Mouse (Mus musculus): Measurements from ENCODE around the gene Nisch. TPM values are rescaled to one million over a fixed set of nuclear protein-coding genes. Genes with fewer than 3 reads are reported as not detected.

Nisch gene
- polyA plus RNA-seq, 1 experiment from 2014 or later: 389 TPM

DNA sequence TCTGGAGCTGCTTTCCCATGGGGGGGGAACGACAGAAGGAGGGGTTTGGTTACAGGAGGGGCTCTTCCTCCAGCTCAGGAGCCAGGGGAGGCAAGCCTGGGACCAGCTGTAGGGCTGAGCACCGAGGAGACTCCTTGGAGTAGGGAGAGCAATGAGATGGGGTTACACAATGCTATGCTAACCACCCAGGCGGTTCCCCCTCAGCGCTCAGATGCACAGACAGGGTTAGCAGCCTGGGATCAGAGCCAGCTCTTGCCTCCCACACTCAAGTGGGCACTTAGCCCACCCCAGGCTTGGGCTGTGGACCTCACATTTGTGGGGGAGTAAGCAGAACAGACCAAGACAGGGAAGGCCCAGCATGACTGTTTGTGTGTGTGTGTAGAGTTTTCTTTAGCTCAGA lies 10.2 kb upstream of the Nisch start:
- no peaks in the 10 kb centered on the region for H3K9me3 ChIP-seq (ENCODE audit: control insufficient read depth, low read length)
- H3K9ac ChIP-seq (replicated peaks; ENCODE audit: low read depth, low read length): no peak overlapping the region
- peak; percentile 75 for ATAC-seq
- H3K4me1 ChIP-seq (replicated peaks; ENCODE audit: control insufficient read depth, insufficient read depth, low read length): peaks cover 2% of the 10 kb centered on the region; the same call in 1 of the 2 replicates
- H3K4me3 ChIP-seq (replicated peaks; ENCODE audit: low read length): no peak overlapping the region
- H3K27me3 ChIP-seq (replicated peaks; ENCODE audit: control insufficient read depth, insufficient read depth, low read length): no peaks in the 10 kb centered on the region
- WGBS: 38% methylated on average over 4 of the region's 4 CpGs
- H3K4me2 ChIP-seq (ENCODE audit: low read length): no peak overlapping the region
- no peaks in the 10 kb centered on the region for H3K36me3 ChIP-seq (ENCODE audit: control insufficient read depth, insufficient read depth)
- H3K27ac ChIP-seq (ENCODE audit: low read length): no peak overlapping the region

DNA sequence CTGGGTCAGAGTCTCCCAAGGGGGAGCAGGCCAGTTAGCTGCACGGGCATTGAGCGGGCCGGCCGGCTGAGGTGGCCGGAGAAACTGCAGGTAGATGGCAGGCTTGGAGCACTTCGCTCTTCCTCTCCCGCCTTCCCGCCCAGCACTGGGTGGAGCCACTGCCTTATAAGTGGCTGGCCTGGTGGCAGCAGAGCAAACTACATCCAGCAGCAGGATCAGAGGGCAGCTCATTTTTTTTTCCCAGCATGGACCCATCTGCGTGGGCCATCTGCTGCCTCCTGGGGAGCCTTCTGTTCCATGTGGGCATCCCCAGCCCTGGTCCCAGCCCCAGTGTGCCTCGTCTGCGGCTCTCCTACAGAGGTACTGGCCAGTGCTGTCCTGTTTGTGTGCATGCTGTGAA lies 920 bp upstream of the Nisch start, which contains the start of gene Sema3g:
Gene Sema3g, plus strand, starts transcription at position 195 of the 400 bp plus-strand sequence.
- Histone ChIP-seq H3K4me2 (ENCODE audit: low read length) (no peak within 1 kb of the TSS), H3K9me3 (ENCODE audit: control insufficient read depth, low read length) (no peaks in the 10 kb centered on the region), H3K36me3 (ENCODE audit: control insufficient read depth, insufficient read depth) (no peaks in the 10 kb centered on the region), H3K27ac (ENCODE audit: low read length) (no peak within 1 kb of the TSS), H3K4me1 (replicated peaks; ENCODE audit: control insufficient read depth, insufficient read depth, low read length) (peaks cover 10% of the 10 kb centered on the region), H3K9ac (replicated peaks; ENCODE audit: low read depth, low read length) (no peak within 1 kb of the TSS; the same call in 1 of the 2 replicates), H3K4me3 (replicated peaks; ENCODE audit: low read length) (no peak within 1 kb of the TSS), H3K27me3 (replicated peaks; ENCODE audit: control insufficient read depth, insufficient read depth, low read length) (no peaks in the 10 kb centered on the region)
- peak; percentile 38; the same call in 1 of the 2 replicates for ATAC-seq
- 13% methylated on average over 11 of the region's 11 CpGs for WGBS

- WGBS: 30% methylated on average over 15 of the region's 15 CpGs
- no peak overlapping the region for H3K27ac ChIP-seq (ENCODE audit: low read length)
- ATAC-seq: peak; percentile 69
- no peak overlapping the region for H3K4me2 ChIP-seq (ENCODE audit: low read length)
- no peak overlapping the region for H3K4me3 ChIP-seq (replicated peaks; ENCODE audit: low read length)
- no peaks in the 10 kb centered on the region for H3K9me3 ChIP-seq (ENCODE audit: control insufficient read depth, low read length)
- peaks cover 10% of the 10 kb centered on the region for H3K4me1 ChIP-seq (replicated peaks; ENCODE audit: control insufficient read depth, insufficient read depth, low read length)
- H3K27me3 ChIP-seq (replicated peaks; ENCODE audit: control insufficient read depth, insufficient read depth, low read length): no peaks in the 10 kb centered on the region
- H3K36me3 ChIP-seq (ENCODE audit: control insufficient read depth, insufficient read depth): no peaks in the 10 kb centered on the region
- H3K9ac ChIP-seq (replicated peaks; ENCODE audit: low read depth, low read length): no peak overlapping the region
These were observed 1.4 kb downstream of the Nisch start for GRCm38 (mm10) chr14:31215157-31216002.

DNA sequence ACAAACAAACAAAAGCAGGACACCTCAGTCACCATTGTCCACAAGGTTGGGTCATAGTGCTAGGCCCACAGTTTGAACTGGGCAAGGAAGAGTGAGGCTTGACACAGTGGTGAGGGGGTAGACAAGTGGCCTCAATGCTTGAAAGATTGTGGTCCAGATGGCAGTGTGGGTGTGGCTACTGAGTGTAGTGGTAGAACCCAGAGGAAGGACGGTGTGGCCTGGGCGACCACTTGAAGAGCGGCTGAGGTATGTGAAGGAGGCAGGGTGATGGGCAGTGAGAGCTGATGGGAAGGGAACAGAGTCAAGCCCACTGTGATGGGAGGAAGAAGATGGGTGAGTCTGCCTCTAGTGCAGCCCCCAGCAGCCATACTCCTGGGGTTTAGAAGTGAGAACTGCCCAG lies 2.1 kb downstream of the Nisch start:
- Histone ChIP-seq H3K27me3 (replicated peaks; ENCODE audit: control insufficient read depth, insufficient read depth, low read length) (no peaks in the 10 kb centered on the region), H3K27ac (ENCODE audit: low read length) (no peak overlapping the region), H3K9ac (replicated peaks; ENCODE audit: low read depth, low read length) (no peak overlapping the region), H3K4me1 (replicated peaks; ENCODE audit: control insufficient read depth, insufficient read depth, low read length) (peaks cover 10% of the 10 kb centered on the region), H3K4me2 (ENCODE audit: low read length) (no peak overlapping the region), H3K4me3 (replicated peaks; ENCODE audit: low read length) (no peak overlapping the region), H3K36me3 (ENCODE audit: control insufficient read depth, insufficient read depth) (no peaks in the 10 kb centered on the region), H3K9me3 (ENCODE audit: control insufficient read depth, low read length) (no peaks in the 10 kb centered on the region)
- WGBS: 85% methylated on average over 3 of the region's 3 CpGs
- ATAC-seq: no peak

DNA sequence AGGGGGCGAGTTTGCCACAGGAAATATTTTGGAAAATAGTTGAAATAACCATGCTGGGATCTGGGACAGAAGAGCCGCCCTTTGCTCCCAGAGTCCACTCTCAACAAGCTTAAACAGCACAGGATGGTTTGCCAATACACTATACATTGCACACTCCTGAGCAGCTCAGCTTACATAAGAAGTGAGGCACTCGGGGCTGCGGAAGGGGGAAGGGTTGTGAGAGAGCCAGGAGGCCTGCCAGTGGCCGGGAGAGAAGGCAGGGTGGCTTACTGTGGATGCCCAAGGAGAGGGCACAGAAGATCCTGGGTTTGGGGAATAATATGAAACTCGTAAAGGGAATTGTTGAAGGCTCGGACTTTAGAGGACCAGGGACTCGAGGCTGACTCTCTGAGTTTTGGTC lies 2.9 kb downstream of the Nisch start:
- no peaks in the 10 kb centered on the region for H3K36me3 ChIP-seq (ENCODE audit: control insufficient read depth, insufficient read depth)
- no peak overlapping the region for H3K27ac ChIP-seq (ENCODE audit: low read length)
- no peak for ATAC-seq
- no peak overlapping the region for H3K4me2 ChIP-seq (ENCODE audit: low read length)
- H3K27me3 ChIP-seq (replicated peaks; ENCODE audit: control insufficient read depth, insufficient read depth, low read length): no peaks in the 10 kb centered on the region
- 73% methylated on average over 8 of the region's 8 CpGs for WGBS
- no peak overlapping the region for H3K4me3 ChIP-seq (replicated peaks; ENCODE audit: low read length)
- H3K4me1 ChIP-seq (replicated peaks; ENCODE audit: control insufficient read depth, insufficient read depth, low read length): peaks cover 10% of the 10 kb centered on the region
- no peak overlapping the region for H3K9ac ChIP-seq (replicated peaks; ENCODE audit: low read depth, low read length)
- H3K9me3 ChIP-seq (ENCODE audit: control insufficient read depth, low read length): no peaks in the 10 kb centered on the region

- WGBS: 79% methylated on average over 3 of the region's 3 CpGs
- Histone ChIP-seq H3K9me3 (ENCODE audit: control insufficient read depth, low read length) (no peaks in the 10 kb centered on the region), H3K4me1 (replicated peaks; ENCODE audit: control insufficient read depth, insufficient read depth, low read length) (peaks cover 5% of the 10 kb centered on the region), H3K27me3 (replicated peaks; ENCODE audit: control insufficient read depth, insufficient read depth, low read length) (no peaks in the 10 kb centered on the region), H3K4me3 (replicated peaks; ENCODE audit: low read length) (no peak overlapping the region), H3K36me3 (ENCODE audit: control insufficient read depth, insufficient read depth) (no peaks in the 10 kb centered on the region), H3K4me2 (ENCODE audit: low read length) (no peak overlapping the region), H3K9ac (replicated peaks; ENCODE audit: low read depth, low read length) (no peak overlapping the region), H3K27ac (ENCODE audit: low read length) (no peak overlapping the region)
- no peak for ATAC-seq
These were observed 4.2 kb downstream of the Nisch start for GRCm38 (mm10) chr14:31212499-31212898.

- Histone ChIP-seq H3K9me3 (ENCODE audit: control insufficient read depth, low read length) (no peaks in the 10 kb centered on the region), H3K4me3 (replicated peaks; ENCODE audit: low read length) (no peak overlapping the region), H3K27me3 (replicated peaks; ENCODE audit: control insufficient read depth, insufficient read depth, low read length) (no peaks in the 10 kb centered on the region), H3K9ac (replicated peaks; ENCODE audit: low read depth, low read length) (no peak overlapping the region), H3K27ac (ENCODE audit: low read length) (no peak overlapping the region), H3K4me2 (ENCODE audit: low read length) (no peak overlapping the region), H3K4me1 (replicated peaks; ENCODE audit: control insufficient read depth, insufficient read depth, low read length) (peaks cover 9% of the 10 kb centered on the region; the same call in 1 of the 2 replicates), H3K36me3 (ENCODE audit: control insufficient read depth, insufficient read depth) (no peaks in the 10 kb centered on the region)
- WGBS: 88% methylated on average over 6 of the region's 6 CpGs
- ATAC-seq: no peak
These were observed 4.9 kb downstream of the Nisch start for GRCm38 (mm10) chr14:31211854-31212253.

GRCm38 (mm10) chr14:31209133-31209557 lies 7.6 kb downstream of the Nisch start:
- no peak for ATAC-seq
- no peak overlapping the region for H3K27ac ChIP-seq (ENCODE audit: low read length)
- H3K36me3 ChIP-seq (ENCODE audit: control insufficient read depth, insufficient read depth): no peaks in the 10 kb centered on the region; the same call in 1 of the 2 replicates
- no peak overlapping the region for H3K4me3 ChIP-seq (replicated peaks; ENCODE audit: low read length)
- H3K4me1 ChIP-seq (replicated peaks; ENCODE audit: control insufficient read depth, insufficient read depth, low read length): peaks cover 20% of the 10 kb centered on the region
- no peaks in the 10 kb centered on the region for H3K9me3 ChIP-seq (ENCODE audit: control insufficient read depth, low read length)
- H3K27me3 ChIP-seq (replicated peaks; ENCODE audit: control insufficient read depth, insufficient read depth, low read length): no peaks in the 10 kb centered on the region
- H3K4me2 ChIP-seq (ENCODE audit: low read length): no peak overlapping the region
- no peak overlapping the region for H3K9ac ChIP-seq (replicated peaks; ENCODE audit: low read depth, low read length)
- 83% methylated on average over 4 of the region's 4 CpGs for WGBS

DNA sequence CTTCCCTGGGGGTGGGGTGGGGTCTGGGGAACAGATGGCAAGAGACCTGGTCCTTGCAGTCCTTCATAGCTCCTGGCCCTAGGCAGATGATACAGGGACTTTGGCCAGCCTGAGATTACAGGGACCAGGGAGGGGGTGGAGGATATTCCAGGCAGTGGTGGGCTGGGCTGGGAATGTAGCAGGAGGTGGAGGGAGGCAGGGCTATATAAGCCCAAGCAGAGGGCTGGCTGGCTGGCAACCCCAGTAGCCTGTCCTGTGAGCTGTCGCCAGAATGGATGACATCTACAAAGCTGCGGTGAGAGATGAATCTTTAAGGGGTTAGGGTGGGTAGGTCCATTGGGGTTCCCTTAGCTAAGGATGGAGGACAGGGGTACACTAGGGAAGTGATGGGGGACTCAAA lies 8.7 kb downstream of the Nisch start, which contains the start of gene Tnnc1:
Gene Tnnc1, plus strand, starts transcription at position 229 of the 400 bp plus-strand sequence.
- ATAC-seq: no peak
- Histone ChIP-seq H3K4me3 (replicated peaks; ENCODE audit: low read length) (no peak within 1 kb of the TSS; the same call in 1 of the 2 replicates), H3K9ac (replicated peaks; ENCODE audit: low read depth, low read length) (no peak within 1 kb of the TSS; the same call in 1 of the 2 replicates), H3K27ac (ENCODE audit: low read length) (no peak within 1 kb of the TSS; the same call in 1 of the 2 replicates), H3K9me3 (ENCODE audit: control insufficient read depth, low read length) (no peaks in the 10 kb centered on the region), H3K4me1 (replicated peaks; ENCODE audit: control insufficient read depth, insufficient read depth, low read length) (peaks cover 20% of the 10 kb centered on the region), H3K36me3 (ENCODE audit: control insufficient read depth, insufficient read depth) (peaks cover 5% of the 10 kb centered on the region), H3K4me2 (ENCODE audit: low read length) (peak within 1 kb of the TSS; percentile 83), H3K27me3 (replicated peaks; ENCODE audit: control insufficient read depth, insufficient read depth, low read length) (no peaks in the 10 kb centered on the region)
- 84% methylated on average over 2 of the region's 2 CpGs for WGBS

Data from forebrain, embryonic 16.5 days (tissue).